Mouse (Mus musculus): ENCODE measurements around the gene Radil. TPM values are rescaled to one million over a fixed set of nuclear protein-coding genes. Genes with fewer than 3 reads are reported as not detected.

Radil gene
- total RNA-seq (2021) = 1 to 10 TPM; 2.6 to 4.4 TPM
- long read RNA-seq, experiment 1, partial matches to known transcripts = 0 of 1 reads
- long read RNA-seq, experiment 1, other reads (novel, unspliced or antisense) = 0 of 1 reads
- long read RNA-seq, experiment 2, partial matches to known transcripts = 4 of 6 reads
- long read RNA-seq, experiment 2, other reads (novel, unspliced or antisense) = 0 of 6 reads

DNA sequence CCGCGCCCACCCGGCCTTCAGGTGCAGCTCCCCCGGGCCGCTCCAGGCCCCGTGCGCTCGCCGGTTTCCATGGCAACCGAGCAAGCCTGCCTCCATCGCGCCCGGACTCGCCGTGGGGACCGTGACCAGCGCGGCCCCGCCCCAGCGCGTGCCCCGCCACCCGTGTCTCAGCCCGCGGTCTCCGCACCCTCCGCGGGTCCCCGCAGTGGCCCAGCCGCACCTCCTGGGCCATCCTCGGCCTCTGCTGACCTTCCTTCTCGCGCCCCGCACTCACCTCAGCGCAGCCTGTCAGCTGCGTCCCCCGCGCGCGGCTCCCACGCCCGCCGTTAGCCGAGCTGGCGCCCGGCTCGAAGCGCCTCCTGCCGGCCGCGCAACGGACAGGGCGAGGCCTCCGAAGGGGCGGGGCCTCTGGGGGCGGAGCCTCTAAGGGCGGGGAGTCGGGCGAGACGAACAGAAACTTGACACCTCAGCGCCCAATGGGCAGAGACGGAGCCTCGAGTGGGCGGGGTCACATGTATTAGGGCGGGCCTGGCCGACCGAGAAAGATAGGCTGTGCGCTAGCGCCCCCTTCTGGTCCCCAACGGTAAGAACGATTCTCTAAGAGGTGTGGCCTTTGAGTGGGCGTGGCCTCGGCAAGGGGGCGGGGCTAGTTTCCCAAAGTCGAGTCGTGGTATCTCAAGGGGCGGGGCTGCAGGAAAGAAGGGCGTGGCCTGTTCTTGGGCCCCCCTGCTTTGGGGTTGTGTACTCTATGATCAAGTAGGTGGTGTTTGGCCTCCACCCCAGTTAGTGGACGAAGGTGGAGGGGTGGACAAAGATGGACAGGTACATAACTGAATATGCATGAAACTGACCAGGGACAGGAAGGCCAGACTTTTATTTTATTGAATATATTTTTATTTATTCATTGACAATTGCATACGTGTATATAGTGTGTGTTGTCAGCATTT, at the start of gene Radil:
Gene Radil (minus strand): TSS at position 393 of the 947 bp plus-strand sequence.
- peak; percentile 91 to 96 for DNase-seq (ENCODE audit: low spot score in 2 of 2)

DNA sequence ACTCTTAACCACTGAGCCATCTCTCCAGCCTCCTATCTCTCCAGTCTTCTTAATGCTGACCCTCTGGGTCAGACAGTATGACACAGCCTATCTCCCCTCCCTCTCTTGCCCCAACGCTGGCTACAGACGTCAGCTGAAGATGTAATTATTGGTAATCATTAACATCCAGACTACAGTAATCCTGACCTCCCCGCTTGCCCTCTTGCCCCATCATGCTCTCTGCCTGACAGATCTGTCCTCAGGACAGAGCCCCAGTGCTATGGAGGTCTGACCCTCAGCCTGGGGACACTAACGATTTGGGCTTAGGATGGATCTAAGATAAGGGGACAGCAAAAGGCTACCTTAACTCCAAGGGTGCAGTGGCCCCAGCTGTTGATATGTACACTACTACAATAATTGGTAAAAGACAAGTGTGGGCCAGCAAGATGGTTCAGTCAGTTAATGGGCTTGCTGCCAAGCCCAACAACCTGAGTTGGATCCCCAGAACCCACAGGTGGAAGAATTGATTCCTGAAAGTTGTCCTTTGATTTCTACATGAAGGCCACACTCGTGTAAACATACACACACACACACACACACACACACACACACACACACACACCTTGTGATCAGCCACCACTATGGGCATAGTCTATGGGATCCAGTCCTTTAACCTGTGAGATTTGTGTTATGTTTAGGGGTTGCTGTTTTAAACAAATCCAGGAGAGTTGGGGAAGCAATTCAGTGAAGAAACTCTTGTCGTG, 46.9 kb upstream of the Radil start:
- no peak for DNase-seq (ENCODE audit: low spot score in 2 of 2)

DNA sequence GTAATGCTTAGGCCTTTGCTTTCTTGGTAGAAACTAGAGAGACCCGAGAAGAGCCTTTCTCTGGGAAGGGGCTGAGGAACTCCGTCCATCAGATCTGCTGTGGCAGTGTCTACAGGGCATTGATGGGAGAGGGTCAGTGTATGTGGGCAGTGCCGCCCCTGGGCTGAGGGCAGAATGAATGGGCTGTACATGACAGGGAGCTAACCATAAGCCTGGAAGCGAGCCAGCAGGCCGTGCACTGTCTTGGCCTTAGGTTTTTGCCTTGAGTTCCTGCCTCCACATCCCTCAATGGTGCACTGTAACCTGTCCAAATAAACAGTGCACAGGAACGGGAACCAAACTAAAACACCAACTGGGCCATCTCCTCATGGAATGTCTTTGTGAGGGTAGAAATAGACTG, 45.8 kb upstream of the Radil start:
- DNase-seq (ENCODE audit: low spot score in 2 of 2) = no peak

DNA sequence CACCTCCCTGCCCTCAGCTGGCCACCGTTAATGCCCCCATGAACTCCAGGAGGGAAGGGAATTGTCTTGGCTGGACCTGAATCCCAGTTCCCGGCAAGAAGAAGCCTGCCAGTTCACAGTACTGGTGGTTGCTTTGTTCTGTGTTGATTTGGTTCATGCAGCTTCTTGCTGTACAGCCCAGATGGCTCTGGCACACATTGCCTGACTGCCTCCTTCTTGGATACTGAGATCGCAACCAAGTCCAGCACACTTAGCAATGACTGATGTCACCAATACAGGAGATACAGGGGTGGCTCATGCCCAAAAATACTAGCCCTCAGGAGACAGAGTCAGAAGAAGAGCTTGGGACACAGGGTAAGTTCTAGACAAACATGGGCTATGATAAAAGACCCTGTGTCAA, 44.8 kb upstream of the Radil start:
- DNase-seq (ENCODE audit: low spot score in 2 of 2) = no peak

DNA sequence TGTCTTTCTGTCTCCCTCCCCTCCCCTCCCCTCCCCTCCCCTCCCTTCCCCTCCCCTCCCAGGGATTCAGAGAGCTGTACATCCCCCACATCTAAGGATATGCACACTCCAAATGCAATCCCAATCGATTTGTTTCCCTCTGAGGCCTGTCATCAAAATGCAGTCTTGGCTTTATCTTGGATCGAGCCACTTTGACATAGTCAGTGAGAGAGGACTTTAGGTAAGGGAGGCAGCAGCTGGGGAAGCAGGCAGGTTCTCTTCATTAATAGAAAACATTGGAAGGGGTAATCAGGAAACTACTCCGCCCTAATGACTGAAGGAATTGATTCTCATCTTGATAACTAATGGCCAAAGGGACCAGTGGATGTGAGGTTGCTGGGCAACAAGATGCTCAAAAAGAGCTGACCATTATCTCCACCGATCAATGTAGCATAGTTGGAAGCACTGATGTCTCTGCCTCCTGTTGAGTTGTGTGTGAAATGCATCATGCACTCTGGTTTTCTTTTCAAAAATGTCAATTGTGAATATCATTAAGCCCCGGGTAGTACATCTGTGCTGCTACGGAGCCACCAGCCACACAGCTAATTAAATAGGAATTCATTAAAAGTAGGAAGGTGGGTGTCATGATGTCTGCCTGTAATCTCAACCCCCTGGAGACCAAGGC, 40.2 kb upstream of the Radil start:
- no peak for DNase-seq (ENCODE audit: low spot score in 2 of 2)

DNA sequence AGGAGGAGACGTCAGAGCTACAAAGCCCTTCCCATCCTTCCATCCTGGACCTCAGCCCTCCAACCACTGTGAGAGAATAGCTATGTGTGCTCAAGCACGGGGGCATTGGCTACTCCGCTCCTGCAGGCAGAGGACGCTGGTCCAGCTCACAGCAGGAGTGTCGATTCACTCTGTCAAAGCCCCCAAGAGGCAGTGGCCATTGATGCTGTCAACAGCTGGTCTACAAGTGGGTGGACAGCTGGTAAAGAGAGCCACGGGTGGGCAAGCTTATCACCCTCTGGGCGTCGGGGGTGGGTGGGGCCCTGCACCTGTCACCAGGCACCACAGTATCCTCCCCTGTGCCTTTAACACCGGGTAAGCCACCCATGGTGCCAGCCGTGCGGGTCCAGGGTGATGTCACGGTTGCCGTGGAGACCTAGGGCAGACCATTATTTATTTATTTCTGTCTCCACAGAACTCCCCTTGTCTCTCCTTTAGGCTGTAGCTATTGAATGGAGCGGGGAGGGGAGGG, 32.8 kb upstream of the Radil start:
- DNase-seq (ENCODE audit: low spot score in 2 of 2) = no peak

DNA sequence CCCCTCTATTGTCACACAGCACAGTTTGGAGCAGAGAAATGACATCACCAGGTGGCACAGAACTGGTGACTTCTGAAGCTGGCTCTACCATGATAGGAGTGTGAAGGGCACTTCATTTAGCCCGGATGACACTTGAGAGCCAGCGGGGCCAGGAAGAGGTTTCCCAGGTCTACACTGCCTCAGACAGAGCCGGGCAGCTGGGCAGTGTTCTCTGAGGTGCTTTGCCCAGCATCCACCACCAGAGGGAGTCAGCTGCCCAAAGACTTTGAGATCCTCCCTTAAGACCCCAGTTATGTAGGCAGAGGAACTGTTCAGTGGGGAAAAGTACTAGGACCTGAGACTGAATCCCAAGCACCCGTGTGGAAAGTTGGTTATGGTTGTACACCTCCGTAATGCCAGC, 30.6 kb upstream of the Radil start:
- DNase-seq (ENCODE audit: low spot score in 2 of 2) = no peak

DNA sequence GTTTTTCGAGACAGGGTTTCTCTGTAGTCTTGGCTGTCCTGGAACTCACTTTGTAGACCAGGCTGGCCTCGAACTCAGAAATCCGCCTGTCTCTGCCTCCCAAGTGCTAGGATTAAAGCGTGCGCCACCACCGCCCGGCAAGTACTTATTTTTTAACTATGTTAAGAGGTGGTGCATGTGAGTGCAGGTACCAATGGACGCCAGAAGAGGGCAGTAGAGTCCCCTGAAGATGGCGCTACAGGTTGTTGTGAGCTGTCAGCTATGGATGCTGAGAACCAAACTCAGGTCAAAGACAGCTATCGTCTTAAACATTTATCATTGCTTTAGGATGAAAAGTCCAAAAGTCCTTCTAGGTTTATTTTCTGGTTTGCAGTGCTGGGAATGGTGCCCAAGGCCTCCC, 27.3 kb upstream of the Radil start:
- DNase-seq (ENCODE audit: low spot score in 2 of 2) = no peak

DNA sequence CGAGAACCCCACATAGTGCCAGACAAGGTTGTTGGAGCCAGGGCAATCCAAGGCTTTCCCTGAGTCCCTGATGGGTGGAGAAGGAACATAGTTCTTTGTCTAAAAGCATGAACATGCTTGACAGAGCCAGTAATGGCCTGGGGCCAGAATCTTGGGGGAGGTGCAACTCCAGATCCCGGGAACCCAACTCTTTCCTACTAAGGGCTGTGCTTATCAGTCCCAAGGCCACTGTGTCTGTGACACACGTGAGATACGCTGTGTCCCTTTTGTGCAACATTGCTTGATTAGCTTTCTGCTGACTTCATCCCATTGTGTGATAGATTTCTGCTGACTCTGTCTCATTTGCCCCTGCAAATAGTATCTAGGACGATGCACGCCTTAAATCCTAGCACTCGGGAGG, 25.9 kb upstream of the Radil start:
- DNase-seq (ENCODE audit: low spot score in 2 of 2) = peak; percentile 35 to 55

DNA sequence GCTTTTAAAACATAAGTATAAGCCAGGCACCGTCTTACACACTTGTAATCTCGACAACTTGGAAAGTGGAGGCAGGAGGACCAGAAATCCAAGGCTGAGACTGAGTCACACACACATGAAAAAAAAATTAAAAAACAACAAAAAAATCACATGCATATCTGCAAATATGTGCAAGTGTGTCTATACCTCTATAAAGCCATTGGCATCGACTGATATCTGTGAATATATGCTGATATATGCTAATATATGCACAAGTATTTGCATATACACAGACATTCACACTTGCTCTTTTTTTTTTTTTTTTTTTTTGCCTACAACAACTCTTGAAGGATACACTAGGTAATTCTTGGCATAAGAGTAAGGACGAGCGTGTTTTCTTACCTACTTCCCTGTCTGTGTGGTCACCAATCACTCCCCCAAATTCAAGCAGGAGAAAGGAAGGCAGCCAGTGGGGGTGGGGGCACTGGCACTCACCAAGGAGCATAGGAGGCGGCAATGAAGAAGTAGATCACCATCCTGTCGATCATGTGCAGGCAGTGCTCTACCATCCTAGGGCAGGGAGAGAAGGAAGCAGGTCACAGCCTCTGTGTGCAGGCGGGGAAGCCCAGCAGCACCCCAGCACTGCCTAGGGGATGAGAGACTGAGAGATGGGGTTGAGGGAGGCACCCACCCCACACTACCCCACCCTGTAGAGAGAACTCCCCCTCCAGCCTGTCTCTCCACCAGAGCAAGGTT, 23.6 kb upstream of the Radil start:
- DNase-seq (ENCODE audit: low spot score in 2 of 2) = no peak

DNA sequence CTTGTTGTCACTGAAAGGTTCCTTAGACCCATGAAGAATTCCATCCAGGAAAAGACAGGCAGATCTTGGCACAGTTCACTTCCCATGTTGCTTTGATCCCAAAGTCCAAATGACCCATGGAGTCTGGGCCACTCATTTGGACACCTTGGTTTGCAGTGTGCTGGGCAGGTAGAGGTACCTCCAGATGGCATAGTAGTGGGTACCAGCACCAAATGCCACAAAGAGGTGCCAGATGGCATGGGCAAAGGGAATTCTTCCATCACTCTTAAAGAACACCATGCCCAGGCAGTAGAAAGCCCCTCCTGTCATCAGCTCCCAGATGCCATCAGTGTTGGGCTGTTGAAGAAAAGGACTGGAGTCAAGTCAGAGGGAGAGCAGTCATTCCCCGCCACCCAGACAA, 13.7 kb upstream of the Radil start:
- DNase-seq (ENCODE audit: low spot score in 2 of 2) = no peak

DNA sequence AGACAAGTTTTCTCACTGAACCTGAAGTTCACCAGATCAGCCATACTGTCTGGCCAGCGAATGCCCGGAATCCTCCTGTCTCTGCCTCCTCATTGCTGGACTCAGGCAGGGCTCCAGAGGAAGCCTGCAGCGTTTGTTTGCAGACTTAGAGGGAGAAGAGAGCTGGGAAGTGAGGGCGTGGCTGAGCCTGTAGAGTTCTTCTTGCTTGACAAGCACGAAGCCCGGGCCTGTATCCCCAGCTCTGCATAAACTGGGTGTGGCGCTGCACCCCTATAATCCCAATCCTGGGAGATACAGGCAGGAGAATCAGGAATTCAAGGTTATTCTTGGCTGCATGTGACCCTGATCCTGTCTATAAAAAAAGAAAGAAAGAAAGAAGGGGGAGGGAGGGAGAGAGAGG, 9.4 kb upstream of the Radil start:
- DNase-seq (ENCODE audit: low spot score in 2 of 2) = no peak

DNA sequence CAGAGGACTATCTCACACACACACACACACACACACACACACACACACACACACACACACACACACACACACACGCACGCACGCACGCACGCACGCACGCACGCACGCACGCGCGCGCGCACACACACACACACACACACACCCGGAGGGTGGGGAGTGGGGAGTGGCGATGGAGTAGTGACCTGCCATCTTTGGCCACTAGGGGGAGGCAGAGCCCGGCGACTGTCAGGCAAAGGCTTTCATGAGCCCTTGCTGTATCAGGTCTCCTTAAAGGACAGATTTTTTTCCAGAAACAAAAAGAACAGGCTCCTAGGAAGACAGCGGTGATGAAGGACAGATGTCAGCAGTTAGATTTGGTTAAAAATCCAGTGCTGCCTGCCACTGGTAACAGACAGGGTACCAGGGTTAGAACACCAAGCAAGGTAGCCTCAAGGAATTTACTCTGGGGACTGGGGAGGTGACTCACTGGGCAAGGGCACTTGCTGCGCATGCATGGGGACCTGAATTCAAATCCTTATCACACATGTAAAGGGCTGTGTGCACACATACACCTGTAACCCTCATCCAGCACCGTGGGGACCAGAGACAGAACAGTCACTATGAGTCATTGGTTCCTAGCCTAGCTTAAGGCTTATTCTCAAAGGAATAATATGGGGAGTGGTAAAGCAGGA, 6.6 kb upstream of the Radil start:
- DNase-seq (ENCODE audit: low spot score in 2 of 2) = peak; percentile 57 to 72

DNA sequence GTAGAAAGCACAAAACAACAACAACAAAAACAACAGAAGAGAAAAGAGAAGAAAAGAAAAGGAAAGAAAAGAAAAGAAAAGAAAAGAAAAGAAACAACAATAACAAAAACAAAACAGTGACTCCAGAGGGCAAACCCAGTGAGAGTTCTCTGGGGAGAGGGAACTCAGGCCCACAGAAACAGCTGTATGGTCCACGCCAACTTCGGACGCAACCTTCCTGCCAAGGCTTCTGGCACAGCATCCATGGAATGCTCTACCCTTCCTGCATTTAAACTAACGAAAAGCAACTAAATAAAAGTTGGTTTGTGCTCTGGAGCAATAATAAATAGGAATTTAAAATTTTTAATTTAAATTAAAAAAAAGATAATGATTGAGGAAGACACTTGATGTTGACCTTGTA, 5.8 kb upstream of the Radil start:
- DNase-seq (ENCODE audit: low spot score in 2 of 2) = no peak

DNA sequence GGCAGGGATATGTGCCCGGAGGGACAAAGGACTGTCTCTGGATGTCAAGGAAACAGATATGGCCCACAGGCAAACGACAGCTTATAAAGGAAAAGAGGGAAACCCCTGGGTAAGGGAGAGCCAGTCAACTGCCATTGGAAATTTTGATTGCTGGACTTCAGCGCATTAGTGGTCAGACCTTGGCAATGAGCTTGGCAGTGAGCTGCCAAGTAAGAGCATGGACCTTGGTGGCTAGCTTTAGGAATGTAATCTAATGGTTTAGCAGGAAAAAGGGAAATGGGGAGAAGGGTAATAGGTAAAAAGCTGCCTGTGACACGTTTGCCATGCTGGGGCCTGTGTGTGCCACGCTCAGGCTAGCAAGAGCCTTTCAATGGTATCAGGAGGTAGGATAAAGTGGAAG, 5.0 kb upstream of the Radil start:
- DNase-seq (ENCODE audit: low spot score in 2 of 2) = no peak

DNA sequence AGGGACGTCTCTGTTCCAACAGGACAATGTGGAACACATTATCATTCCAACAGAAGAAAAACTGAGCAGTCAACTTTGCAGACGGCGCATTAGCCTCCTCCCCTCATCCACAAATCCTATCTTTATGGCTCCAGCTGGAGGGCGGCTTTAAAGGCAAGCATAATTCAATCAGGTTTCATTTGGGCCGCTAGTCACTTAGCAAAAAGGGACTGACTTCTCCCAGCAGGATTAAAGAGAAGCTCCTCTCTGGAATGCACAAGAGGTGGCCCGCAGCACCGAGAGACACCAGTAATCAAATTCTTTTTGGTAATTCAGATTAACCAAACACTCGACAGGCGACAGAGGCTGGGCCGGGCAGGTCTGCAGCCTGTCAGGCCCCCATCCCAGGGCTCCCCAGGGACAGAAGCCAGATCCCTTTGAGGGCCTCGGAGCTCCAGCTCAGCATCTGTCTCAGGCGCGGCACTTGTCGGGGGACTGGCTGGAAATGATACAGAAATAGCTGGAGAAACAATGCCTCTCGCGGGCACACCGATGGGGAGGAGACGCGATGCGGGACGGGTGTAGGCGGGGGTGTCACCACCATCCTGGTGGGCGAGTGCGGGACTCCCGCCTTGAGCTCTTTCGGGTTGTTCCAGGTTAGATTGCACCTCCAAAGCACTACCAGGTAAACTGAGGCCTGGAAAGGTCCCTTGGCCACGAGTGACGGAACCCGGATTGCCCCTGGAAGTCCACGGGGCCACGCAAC, 765 bp downstream of the Radil start:
- DNase-seq (ENCODE audit: low spot score in 2 of 2) = no peak

DNA sequence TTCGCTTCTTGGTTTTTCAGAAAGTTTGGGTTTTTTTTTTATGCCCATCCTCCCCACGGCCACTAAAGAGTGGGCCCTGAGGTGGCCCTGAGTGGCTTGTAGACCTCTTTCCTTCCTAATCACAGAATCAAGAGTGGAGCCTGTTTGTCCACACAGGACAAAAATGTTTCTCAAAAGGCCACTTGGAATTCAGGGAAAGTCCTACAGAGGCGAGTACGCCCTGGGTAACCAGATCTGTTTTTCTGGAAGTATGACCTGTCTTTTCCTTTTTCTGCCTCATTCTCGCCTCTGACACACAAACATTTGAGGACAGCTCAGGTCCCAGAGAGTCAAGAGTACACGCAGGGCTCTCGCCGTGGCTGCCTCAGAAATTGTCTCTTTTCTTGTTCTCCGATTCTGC, 1.5 kb downstream of the Radil start:
- no peak for DNase-seq (ENCODE audit: low spot score in 2 of 2)

DNA sequence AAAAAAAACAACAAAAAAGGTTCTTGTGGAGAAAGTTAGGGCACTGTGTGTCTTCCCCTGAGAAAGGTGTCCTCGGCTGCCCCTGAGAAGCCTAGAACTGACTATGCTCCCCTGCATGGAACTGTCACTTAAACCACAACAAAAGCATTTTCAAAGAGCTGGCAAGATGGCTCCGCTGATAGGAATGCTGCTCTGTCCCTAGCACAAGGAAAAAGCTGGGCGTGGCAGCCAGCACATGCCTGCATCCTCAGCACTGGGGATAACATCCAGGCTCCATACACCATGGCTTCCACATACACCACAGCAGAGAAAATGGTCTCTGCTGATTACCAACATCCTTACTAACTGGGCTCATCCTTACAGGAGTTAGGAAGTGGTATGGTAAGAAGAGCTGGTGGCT, 3.8 kb downstream of the Radil start:
- DNase-seq (ENCODE audit: low spot score in 2 of 2) = no peak

DNA sequence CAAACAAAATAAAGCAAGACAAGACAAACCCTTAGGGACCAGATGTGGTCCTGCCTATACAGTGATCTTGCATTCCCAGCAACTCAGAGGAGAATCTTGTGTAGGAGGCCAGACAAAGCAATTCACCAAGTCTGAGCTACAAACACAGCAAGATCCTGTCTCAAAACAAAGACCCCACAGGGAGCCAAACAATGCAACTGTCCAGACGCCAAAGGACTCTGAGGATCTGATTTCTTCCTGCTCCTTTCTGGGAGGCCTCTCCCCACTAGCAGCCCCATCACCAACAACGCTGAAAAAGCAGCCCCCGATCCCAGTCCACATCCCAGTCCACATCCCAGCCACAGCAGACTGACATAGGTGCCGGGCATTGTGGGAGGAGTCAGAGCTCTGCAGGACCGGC, 4.6 kb downstream of the Radil start:
- no peak for DNase-seq (ENCODE audit: low spot score in 2 of 2)

All from adrenal gland, postnatal 4 days (tissue).